Mouse (Mus musculus) left cerebral cortex, adult 8-10 months (tissue): ENCODE measurements at regions not wholly inside any gene's neighbourhood (a gene's known extent, or its start where the extent isn't known, plus 50 kb on each side); places are given as distances from the start of the nearest gene placed in this dataset.

ENCODE experiments used
- DNase-seq, 2 experiments: peaks; one replicate each; pipeline ENCODE4 v3.0.0; 2022; ENCODE audit warnings: low spot score in 2 of 2

DNA sequence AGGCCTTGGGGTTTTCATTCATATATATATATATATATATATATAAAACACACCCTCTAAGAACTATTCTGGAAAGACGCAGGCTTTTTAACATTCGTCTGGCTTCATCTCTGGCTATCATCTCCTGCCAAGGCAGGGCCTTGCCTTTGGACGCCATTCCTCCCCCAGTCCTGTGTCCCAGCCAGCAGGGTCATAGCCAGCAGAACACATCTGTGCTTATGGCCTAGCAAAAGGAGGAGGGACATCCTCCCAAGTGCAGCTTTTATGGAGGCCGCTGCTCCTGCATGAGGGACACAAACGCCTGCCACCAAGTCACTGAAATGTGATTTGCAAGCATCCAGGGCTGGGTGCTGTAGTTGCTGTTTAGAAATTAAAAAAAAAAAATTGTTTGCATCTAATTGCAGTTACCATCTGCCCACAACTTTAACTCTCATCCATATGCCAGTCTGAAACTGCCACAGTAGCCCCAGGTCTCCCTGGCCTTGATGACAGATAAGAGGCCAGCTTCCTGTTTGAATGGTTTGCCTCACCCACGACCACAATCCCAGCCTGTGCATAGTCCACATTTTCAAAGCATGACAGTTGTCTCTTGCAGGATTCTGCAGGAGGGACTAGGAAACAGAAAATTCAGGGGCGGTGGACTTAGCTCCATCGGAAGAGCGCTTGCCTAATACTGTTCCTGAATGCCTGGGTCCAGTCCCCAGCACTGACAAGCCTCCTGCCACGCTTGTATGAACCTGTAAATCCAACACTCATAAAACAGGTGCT, 108.7 kb downstream of the Dyrk2 start:
- no peak for DNase-seq

DNA sequence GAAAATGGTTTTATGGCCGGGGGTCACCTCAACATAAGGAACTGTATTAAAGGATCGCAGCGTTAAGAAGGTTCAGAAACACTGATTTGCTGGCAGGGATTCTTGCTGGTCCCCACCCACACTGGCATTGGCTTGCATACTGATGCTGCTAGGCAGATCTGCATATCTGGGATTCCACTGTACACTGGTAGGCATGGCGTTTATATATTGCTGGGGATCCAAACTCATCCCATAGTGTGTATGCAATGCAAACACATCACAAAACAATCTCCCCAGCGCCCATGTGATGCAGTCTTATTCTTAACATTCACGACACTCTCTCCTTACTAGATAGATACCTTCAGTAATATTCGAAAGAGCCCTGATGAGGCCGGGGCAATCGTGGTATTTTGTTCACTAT, 105.0 kb downstream of the Dyrk2 start:
- no peak for DNase-seq

DNA sequence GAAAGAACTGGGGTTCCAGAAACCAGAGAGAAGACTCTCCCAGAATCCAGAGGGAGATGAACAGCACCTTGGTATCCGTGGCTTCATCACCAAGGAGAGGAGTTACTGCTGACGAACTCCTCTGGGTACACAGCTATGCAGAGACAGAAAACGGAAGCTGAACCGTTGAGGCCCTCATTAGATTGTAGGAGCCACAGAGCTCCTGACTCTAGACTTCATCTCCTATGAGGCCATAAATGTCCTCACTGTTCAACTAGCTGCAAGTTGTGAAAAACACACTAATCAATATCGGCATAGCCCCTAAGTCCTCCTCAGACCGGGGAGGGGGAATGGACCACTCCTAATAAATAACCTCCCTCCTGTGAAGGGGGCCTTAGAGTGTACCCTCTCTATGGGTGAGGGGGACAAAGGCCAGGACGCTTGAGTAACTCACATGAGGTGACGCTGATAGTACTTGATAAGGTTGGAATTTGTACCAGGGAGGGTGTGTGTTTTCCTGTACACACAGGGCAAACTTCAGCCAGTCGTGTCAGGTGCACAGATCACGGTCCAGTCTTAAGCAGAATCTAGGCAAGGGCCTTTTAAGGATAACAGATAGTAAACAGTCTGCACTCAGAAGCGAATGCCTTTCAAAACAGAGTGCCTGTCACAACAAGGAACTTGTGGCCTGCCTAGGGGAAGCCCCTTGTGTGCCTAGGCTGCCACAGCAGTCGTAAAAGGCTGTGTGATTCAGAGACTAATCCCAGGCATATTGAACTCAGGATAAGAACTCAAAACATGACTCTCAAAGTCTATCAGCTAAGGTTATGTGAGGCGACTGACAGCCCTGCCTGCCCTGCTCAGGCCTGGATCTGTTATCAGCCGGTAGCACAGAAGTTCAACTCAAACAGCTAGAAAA, 104.2 kb downstream of the Dyrk2 start:
- DNase-seq, result no peak

DNA sequence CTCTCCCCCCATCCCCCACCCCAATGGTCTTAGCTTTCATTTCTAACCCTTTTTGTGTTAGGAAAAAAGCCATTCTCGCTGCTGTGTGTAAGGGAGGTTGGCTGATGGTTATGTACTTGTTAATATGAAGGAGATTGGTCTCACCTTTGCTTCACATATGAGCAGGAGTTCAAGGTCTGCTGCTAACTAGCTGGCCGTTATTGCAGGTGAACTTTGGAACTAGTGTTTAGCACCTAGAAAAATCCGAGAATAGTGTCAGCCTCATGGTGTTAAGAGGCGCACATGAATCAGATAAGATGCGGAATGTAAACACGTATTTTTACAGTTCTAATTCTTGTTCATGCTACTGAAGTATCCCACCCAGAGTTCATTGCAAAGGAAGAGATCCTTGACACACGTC, 103.2 kb downstream of the Dyrk2 start:
- no peak for DNase-seq

DNA sequence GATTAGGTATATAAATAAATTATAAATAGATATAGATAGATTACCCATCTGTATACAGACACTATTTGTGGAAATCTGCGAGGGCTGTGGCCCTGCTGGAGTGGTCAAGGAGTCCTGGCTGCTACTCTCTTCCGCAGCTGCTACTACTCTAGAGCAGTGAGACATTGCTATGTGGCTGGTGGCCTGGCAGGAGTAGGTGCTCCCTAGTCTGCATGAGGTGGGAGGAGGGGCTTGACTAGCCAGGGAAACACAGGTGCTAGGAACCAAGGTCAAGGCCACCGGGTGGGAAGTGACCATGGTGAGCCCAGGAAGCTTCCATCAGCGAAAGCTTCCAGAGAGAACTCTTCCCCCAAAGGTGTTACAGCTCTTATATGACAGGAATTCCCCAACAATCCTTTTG, 100.3 kb downstream of the Dyrk2 start:
- no peak for DNase-seq

DNA sequence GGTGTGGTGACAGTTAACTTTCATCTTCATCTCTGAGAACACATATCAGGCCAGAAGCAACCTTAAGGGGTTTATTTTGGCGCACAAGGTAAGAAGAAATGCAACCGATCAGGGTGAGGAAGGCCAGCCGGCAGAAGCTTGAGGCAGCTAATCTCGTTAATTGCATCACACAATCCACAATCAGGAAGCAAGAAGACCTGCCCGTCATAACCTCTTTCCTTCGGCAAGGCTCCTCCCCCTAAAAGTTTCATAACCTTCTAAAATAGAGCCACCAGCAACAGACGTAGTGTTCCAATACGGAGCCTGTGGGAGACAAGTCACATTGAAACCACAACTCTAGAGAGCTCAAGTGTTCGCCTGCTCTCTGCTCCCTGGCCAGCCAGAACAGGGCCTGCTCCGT, 91.4 kb downstream of the Dyrk2 start:
- no peak for DNase-seq

DNA sequence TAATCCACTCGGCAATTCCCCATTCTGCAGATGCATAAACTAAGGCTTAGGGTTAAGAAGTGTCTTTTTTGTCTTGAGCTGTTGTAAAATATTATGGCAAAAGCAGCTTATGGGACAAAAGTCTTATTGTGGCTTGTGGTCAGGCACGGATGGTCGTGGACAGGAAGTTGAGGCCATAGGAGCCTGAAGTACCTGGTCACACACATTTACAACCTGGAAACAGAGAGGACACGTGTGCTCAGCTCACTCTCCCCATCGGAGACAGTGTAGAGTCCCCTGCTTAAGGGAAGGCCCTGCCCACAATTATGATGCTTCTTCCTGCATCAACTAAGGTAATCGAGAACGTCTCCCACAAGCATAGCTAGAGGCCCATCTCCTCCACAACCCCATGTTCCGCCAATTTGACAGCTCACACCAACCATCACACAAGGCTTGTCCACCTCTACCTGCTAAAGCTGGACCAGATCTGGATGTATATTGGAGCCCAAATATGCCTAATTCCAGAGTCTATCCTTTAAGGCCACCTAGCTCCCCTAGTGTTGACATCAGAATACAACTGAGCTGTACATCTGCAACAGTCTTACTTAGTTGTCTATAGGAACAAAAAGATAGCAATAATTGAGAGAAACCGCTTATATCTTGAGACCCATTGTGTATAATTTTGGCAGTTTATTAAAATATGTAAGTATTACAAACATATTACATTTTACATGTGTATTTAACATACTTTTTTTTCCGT, 89.0 kb downstream of the Dyrk2 start:
- no peak for DNase-seq

DNA sequence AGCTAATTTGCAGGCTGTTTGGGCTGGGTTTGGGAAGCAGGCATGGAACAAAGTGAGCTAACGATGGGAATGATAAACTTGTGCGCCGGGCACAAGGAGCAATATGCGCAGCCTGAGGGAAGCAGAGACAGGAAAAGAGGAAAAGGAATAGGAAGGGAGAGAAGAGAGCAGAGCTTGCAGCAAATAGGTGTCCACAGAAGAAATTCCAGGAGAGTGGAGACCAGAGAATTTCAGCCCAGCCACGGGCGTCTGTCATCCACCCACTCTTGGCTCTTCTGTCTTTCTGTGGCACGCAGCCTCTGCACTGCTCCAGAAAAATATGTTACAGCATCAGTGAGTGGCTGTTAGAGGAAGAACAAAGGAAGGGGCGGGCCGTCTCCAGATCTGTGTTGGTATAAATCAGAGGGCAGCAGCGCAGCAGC, 88.2 kb downstream of the Dyrk2 start:
- peak in 1 of 2 experiments; percentile 46 for DNase-seq

DNA sequence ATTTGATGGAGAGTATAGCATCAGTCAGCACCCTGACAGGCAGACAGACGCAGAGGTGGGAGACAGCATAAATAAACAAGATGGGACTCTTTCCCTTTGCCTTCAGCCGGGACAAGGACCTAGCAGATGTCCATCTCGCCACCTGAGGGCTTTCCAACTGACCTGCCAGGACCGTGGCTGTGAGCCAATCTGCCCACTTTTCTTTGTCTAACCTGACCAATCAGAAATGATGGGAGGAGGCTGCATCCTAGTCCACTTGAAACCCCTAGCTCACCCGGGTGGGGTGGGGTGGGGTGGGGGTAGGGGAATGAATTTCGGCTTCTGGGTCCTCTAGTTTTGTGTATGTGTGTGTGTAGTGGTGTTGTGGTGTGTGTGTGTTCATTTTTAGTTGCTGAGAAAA, 87.4 kb downstream of the Dyrk2 start:
- no peak for DNase-seq

DNA sequence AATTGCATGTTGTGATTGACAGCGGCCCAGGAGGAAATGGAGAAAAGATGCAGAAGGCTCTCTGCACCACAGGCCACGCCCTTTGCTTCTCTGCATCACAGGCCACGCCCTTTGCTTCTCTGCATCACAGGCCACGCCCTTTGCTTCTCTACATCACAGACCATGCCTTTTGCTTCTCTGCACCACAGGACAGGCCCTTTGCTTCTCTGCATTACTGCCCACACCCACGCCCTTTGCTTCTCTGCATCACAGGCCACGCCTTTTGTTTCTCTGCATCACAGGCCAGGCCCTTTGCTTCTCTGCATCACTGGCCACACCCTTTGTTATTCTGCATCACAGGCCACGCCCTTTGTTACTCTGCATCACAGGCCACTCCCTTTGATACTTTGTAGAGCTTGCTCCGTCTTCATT, 82.7 kb downstream of the Dyrk2 start:
- DNase-seq, result no peak

DNA sequence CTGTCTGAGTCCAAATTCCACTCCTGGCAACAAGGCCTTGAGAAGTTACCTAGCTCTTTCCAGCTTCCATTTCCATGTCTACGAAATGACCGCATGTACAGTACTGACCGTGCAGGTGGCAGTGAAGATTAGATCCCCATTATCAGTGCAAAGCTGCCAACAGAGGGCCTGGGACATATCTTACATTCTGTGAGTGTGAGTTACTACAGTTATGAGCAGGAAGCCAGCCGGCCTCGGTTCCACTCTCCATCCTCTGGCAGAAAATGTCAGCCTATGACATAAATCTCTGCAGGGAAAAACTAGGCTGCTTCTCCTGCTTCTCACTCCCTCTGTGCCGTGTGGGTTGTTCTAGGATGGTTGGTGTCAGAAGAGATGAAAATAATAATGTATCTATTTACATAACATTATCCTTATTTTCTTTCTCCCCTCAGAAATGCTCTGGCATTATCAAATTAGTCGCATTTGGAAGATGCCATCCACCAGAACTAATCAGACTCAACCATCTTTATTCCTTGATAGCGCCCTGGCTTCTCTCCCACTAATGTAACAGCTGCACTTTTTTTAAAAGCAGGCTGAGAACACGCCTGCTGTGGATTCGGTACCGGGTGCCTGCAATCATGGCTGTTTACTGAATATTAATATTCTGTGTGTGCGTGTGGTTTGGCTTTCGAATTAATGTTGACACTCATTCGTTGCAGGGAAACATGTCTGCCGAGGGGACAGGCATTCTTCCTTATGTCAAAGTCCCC, 77.5 kb downstream of the Dyrk2 start:
- no peak for DNase-seq

DNA sequence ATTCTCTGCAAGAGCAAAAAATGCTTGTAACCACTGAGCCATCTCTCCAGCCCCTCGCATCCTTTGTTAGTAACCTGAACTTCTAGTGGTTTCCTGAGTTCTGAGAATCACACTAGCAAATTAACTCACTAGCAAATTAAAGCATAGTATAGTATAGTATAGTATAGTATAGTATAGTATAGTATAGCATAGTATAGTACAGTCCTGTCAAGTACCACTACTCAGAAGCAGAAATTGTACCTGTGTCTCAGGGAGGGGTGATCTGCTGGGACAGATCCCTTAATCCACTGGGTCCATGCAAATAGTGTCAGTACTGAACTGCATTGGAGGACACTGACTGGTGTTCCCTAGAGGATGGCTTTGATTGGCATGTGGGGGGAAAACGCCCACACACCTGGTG, 76.2 kb downstream of the Dyrk2 start:
- no peak for DNase-seq

DNA sequence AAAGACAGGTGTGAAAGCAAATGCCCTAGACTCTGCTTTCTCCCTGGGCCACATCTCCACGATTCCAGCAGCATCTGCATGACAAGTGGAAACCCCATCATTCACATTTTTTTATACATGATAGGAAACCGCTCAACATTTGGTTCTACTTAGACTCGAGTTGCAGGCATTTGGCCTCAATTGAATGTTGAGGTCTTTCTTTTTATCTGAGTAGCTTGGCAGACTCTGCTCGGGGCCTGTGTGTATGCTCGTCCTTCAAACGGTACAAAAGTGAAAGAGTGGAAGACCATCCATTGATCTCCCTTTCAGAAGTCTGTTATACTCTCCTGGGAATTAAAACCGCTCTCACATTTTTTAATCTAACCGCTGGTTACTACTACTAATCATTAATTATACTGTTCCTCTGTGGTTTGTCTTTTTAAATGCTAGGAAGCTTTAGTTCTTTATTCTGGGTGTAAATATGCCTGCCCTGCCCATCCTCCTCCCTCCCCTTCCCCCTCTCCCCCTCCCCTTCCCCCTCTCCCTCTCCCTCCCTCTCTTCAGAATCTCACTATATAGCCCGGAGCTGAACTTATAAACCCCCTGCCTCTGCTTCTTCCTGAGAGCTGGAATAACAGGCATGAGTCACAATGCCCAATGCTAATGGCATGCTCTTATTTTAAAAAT, 75.5 kb downstream of the Dyrk2 start:
- no peak for DNase-seq

DNA sequence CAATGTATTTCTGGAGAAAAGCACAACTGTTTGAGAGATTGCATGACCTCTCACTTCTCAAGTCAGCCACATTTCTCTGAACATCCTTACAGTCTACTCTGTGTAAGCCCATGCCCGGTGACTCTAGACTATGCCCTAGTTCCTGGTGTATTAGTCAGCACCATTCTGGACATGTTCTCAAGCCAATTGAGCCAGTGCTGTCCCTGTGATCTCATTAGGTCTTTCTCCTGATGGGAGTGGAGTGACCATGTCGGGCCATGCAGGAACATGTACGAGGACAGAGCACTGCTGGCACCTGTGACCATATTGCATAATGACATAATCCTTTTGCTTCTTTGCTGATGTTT, 75.0 kb downstream of the Dyrk2 start:
- no peak for DNase-seq

DNA sequence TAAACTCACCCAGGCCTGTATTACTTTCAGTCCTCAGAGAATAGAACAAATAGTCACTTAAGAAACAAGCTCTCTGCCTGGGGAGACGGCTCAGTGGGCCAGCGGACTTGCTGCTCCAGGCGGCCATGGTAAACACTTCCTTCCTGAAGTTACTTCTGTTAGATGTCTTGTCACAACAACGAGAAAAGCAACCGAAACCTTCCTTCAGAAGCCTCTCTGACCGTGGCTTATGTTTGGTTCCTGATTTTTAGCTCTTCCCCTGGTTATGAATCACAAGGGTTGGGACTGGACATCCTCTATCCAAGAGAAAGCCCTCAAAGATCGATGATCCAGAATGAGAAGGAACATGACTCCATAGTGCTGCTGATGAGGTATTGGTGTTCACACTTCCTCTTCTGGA, 73.5 kb downstream of the Dyrk2 start:
- DNase-seq, result no peak

DNA sequence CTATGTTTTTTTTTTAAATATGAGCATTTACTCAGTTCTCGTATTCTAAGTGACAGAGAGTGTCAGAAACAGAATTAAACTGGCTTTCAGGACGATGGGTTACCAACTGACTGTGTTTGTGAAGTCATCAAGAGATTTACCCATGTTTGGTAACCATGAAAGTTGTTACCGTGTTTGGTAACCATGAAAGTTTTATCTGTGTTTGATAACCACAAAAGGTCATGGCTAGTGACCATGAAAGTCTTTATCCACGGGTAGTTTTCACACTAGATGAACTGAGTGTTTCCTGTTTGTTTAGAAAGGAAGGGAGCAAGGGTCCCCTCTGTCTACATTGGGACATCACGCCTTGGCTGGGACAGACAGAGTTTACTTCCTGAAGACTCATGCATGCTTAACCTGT, 72.8 kb downstream of the Dyrk2 start:
- no peak for DNase-seq

DNA sequence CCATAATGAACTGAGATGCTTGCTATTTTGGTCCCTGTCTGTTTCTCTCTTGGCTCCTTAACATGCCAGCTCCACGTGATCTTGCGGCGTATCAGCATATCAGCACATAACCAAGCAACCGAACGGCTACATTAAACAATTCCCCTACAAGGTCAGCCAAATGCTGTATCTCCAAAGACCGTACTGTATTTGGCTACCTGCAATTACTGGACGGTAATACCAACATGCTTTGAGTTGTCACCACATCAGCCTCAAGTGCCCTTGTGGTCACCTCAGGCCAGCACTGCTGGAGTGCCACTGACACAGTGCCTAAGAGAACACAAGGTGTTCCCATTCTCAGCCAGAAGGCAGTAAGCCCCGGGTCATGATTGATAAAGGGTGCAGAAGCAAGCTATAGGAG, 70.2 kb downstream of the Dyrk2 start:
- DNase-seq, result no peak

DNA sequence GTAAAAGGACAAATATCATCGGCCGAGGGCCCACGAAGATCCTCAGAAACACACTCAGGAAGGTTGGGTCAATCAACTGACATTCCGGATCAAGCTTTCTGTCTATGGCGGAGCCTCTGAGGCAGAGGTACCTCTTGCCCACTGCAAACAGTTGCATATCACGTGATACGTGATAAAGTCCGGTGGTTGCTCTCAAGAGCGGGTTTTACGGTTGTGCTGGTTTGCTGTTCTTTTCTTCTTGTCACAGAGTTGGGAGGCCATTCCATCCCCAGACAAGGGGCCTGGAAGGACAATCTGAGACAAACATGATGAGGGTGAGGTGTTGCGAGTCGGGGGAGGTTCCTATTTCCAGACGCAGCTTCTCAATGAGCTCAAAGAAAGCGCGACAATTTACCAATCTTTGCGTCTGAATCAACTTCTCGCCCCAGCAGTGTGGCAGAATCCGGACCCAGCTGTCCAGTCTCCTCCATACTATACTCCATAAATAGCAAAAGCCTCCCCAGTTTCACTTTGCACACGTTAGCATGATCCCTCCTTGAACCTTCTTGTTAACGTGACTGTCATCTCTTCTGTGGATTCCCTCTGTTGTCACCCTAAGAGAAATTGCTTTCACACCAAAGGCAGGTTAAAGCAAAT, 66.0 kb downstream of the Dyrk2 start:
- no peak for DNase-seq

DNA sequence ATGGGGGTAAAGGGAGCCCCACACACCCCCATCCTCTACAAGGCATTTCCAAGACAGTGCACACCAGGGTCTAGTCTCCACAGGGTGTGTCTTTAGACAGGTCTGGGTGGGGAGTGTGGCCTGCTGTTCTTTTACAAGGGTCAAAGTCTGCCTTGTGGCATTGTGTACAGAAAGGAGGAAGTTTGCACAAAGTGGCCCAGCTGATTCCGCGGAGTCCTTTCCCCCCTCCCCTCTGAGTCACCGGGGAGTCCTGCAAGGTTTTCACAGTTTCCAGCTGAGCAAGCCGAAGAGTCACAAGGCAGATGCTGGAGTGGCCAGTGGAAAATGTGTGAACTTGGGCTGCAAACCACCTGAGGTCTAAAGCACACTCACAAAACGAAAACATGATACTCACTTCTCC, 65.4 kb downstream of the Dyrk2 start:
- no peak for DNase-seq
